In genomic region chr5:26451306-26451705, GRCm38 (mm10) we compare ENCODE assay signal across 22 mouse cellular contexts.
"Had no signal": no experiment of that assay in that cellular context is flagged by ENCODE, and none has a peak within 500 bp of the region (broad histone marks: within the 10 kb centered on the region; RNA-seq: fewer than 3 reads in every experiment).

No protein-coding gene starts in this region.

- H3K9me3 ChIP-seq: limb, embryonic 10.5 days; limb, embryonic 13.5 days; liver, embryonic 12.5 days; liver, embryonic 15.5 days; lung, embryonic 15.5 days; midbrain, embryonic 12.5 days; neural tube, embryonic 12.5 days; neural tube, embryonic 15.5 days; stomach, embryonic 15.5 days had no signal

- H3K4me3 ChIP-seq: layer of hippocampus, adult 2 months; limb, embryonic 10.5 days; limb, embryonic 13.5 days; liver, embryonic 12.5 days; liver, embryonic 15.5 days; lung, embryonic 15.5 days; midbrain, embryonic 12.5 days; neural tube, embryonic 12.5 days; neural tube, embryonic 15.5 days; stomach, embryonic 15.5 days had no signal

- H3K4me2 ChIP-seq: limb, embryonic 13.5 days; liver, embryonic 12.5 days; liver, embryonic 15.5 days; lung, embryonic 15.5 days; midbrain, embryonic 12.5 days; neural tube, embryonic 12.5 days; neural tube, embryonic 15.5 days; stomach, embryonic 15.5 days had no signal

- H3K27me3 ChIP-seq: limb, embryonic 13.5 days; liver, embryonic 12.5 days; liver, embryonic 15.5 days; lung, embryonic 15.5 days; midbrain, embryonic 12.5 days; neural tube, embryonic 12.5 days; neural tube, embryonic 15.5 days; stomach, embryonic 15.5 days had no signal

- DNase-seq: kidney, adult 2 months; kidney, postnatal 25 days; layer of hippocampus, adult 9-11 months; liver; lung, adult 18-20 months; lung, postnatal 10 days; lung, postnatal 36 days; right cerebral cortex, adult 18-20 months; right cerebral cortex, postnatal 14 days; spleen, adult 18-20 months; thymus, postnatal 25 days had no signal

- ATAC-seq: liver, embryonic 12.5 days had no signal

- H3K27ac ChIP-seq: kidney, postnatal 0 days; layer of hippocampus, adult 2 months; limb, embryonic 10.5 days; limb, embryonic 13.5 days; liver, embryonic 12.5 days; liver, embryonic 15.5 days; lung, embryonic 15.5 days; midbrain, embryonic 12.5 days; neural tube, embryonic 12.5 days; neural tube, embryonic 15.5 days; stomach, embryonic 15.5 days had no signal

- H3K36me3 ChIP-seq: limb, embryonic 10.5 days; limb, embryonic 13.5 days; liver, embryonic 12.5 days; liver, embryonic 15.5 days; lung, embryonic 15.5 days; midbrain, embryonic 12.5 days; neural tube, embryonic 12.5 days; neural tube, embryonic 15.5 days; stomach, embryonic 15.5 days had no signal

- H3K4me1 ChIP-seq: limb, embryonic 10.5 days; limb, embryonic 13.5 days; liver, embryonic 12.5 days; liver, embryonic 15.5 days; lung, embryonic 15.5 days; midbrain, embryonic 12.5 days; neural tube, embryonic 12.5 days; neural tube, embryonic 15.5 days; stomach, embryonic 15.5 days had no signal

- H3K9ac ChIP-seq: limb, embryonic 13.5 days; liver, embryonic 12.5 days; liver, embryonic 15.5 days; lung, embryonic 15.5 days; midbrain, embryonic 12.5 days; neural tube, embryonic 12.5 days; neural tube, embryonic 15.5 days; stomach, embryonic 15.5 days had no signal
